Mouse (Mus musculus) embryo, embryonic 10.5 days (tissue): ENCODE measurements at regions not wholly inside any gene's neighbourhood (a gene's known extent, or its start where the extent isn't known, plus 50 kb on each side); places are given as distances from the start of the nearest gene placed in this dataset.
A peak's percentile ranks its signal among the peaks of the same experiment; 100 is the strongest.

ENCODE experiments used
- DNase-seq: peaks from one replicate; pipeline ENCODE4 v3.0.0-alpha.2; 2015; ENCODE audit warnings: low spot score

GRCm38 (mm10) chr9:26060834-26061233 lies 579.5 kb downstream of the Eepd1 start:
- DNase-seq: no peak

GRCm38 (mm10) chr9:26077057-26077456 lies 595.7 kb downstream of the Eepd1 start:
- no peak for DNase-seq

GRCm38 (mm10) chr9:26086524-26086923 lies 605.2 kb downstream of the Eepd1 start:
- no peak for DNase-seq

- no peak for DNase-seq
Observed at GRCm38 (mm10) chr9:26092061-26092687, 610.8 kb downstream of the Eepd1 start.

GRCm38 (mm10) chr9:26104136-26104535 lies 622.8 kb downstream of the Eepd1 start:
- DNase-seq: no peak

- DNase-seq: peak; percentile 8
Observed at GRCm38 (mm10) chr9:26121986-26122385, 611.5 kb upstream of the B3gat1 start.

- no peak for DNase-seq
Observed at GRCm38 (mm10) chr9:26134587-26134986, 598.9 kb upstream of the B3gat1 start.
